Mouse (Mus musculus) kidney, embryonic 14.5 days (tissue): ENCODE data around the gene Stx16. TPM values are rescaled to one million over a fixed set of nuclear protein-coding genes. Genes with fewer than 3 reads are reported as not detected.
A peak's percentile ranks its signal among the peaks of the same experiment; 100 is the strongest.

Experiments
- ATAC-seq: fragments of 200-750 bp; cut with Nextera tagmentation; 2 replicates; pipeline ENCODE4 v1.8.0; 2017; ENCODE audit warnings: moderate number of reproducible peaks, mild to moderate bottlenecking, moderate TSS enrichment, moderate library complexity; ENCODE audit not compliant: low FRiP score, low TSS enrichment
- H3K27ac ChIP-seq: fragments of 300-500 bp; sonication (generic); 2 replicates; pipeline ENCODE4 v1.5.1; 2014; ENCODE audit warnings: low read depth, mild to moderate bottlenecking, low read length, moderate library complexity, mixed read lengths
- H3K27me3 ChIP-seq: fragments of 300-500 bp; sonication (generic); 2 replicates; pipeline ENCODE4 v1.6.1; 2014; ENCODE audit warnings: mild to moderate bottlenecking, low read length; ENCODE audit not compliant: control insufficient read depth, insufficient read depth
- H3K36me3 ChIP-seq: fragments of 300-500 bp; sonication (generic); 2 replicates; pipeline ENCODE4 v1.6.1; 2014; ENCODE audit warnings: low read length, mixed read lengths; ENCODE audit not compliant: control insufficient read depth, insufficient read depth
- H3K4me1 ChIP-seq: fragments of 300-500 bp; sonication (generic); 2 replicates; pipeline ENCODE4 v1.6.1; 2014; ENCODE audit warnings: low read length, mixed read lengths; ENCODE audit not compliant: control insufficient read depth, insufficient read depth
- H3K4me2 ChIP-seq: fragments of 300-500 bp; sonication (generic); replicated peaks from 2 replicates; pipeline ENCODE4 v1.6.1; 2014; ENCODE audit warnings: low read depth, mild to moderate bottlenecking, low read length
- H3K4me3 ChIP-seq: fragments of 300-500 bp; sonication (generic); 2 replicates; pipeline ENCODE4 v1.5.1; 2014; ENCODE audit warnings: mild to moderate bottlenecking, low read length
- H3K9ac ChIP-seq: fragments of 300-500 bp; sonication (generic); 2 replicates; pipeline ENCODE4 v1.6.1; 2014; ENCODE audit warnings: low read depth, mild to moderate bottlenecking, low read length, moderate library complexity
- H3K9me3 ChIP-seq: fragments of 300-500 bp; sonication (generic); 2 replicates; pipeline ENCODE4 v1.6.1; 2016; ENCODE audit warnings: low read length; ENCODE audit not compliant: control insufficient read depth
- WGBS: fragments of 180-500 bp; shearing (Covaris S2); extraction: QIAGEN DNeasy Blood & Tissue Kit; methylation state at CpG from one replicate; pipeline ENCODE4 v1.1.7; 2014; 5-methylcytosine and 5-hydroxymethylcytosine counted together
- polyA plus RNA-seq: library from polyadenylated mRNA; unstranded; fragments of >200 nt; fragmentation: Nextera tagmentation; extraction: Ambion mirVana; gene quantifications from 2 replicates; pipeline ENCODE4 v1.2.1, GENCODE M21; 2014

Stx16 gene
- polyA plus RNA-seq, 1 experiment from 2014 or later, result 9.0 TPM

DNA sequence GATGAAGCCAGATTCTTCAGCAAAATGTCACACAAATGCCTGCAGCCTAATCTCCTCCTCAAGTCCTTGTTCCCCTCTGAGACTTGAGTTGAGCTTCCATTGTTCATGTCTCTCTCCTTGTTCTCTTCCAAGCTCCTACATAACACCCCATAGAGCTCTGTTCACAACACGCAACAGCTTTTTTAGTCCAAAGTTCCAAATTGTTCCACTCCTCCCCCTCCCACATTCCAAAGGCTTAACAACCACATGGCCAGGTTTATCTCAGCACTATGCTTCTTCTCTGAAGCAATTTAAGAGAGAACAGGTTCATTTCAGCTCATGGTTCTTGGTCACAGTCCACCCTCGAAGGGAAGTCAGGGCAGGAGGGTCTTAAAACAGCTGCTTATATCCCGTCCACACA, 18.4 kb upstream of the Stx16 start:
- no peaks in the 10 kb centered on the region for H3K27me3 ChIP-seq
- H3K27ac ChIP-seq, result no peak overlapping the region
- no peaks in the 10 kb centered on the region for H3K36me3 ChIP-seq
- no peaks in the 10 kb centered on the region for H3K9me3 ChIP-seq
- 85% methylated on average over 3 of the region's 3 CpGs for WGBS
- no peaks in the 10 kb centered on the region for H3K4me1 ChIP-seq
- H3K4me2 ChIP-seq, result no peak overlapping the region
- ATAC-seq, result no peak
- H3K9ac ChIP-seq, result no peak overlapping the region
- H3K4me3 ChIP-seq, result no peak overlapping the region

DNA sequence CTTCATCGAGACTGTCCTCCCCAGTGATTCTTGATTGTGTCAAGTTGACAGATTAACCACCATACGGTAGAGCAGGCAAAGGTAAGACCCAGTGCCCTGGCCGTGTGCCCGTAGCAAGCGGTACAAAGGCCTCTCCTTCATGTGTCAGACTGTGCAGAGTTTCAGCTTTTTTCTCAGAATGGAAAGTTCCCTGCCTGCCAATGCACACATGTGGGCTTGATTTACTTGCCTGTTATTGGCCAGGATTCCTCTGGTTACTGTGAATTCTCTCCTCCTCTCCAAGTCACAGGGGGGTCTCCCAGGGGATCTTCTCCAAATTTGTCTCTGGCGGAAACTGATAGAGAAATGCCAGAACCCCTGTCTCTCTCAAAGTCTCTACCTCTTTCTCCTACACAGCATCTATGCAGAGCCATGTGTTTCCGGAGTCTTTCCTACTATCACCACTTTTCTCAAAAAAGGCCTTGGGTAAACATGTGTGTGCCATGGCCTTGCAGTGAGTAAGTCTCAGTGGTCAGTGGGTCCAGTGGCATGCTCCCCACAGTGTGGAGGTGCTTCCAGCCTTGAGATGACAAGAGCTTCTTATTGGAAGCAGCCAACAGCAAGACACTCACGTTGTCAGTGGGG, 17.7 kb upstream of the Stx16 start:
- no peaks in the 10 kb centered on the region for H3K36me3 ChIP-seq
- no peaks in the 10 kb centered on the region for H3K4me1 ChIP-seq
- ATAC-seq, result no peak
- no peak overlapping the region for H3K4me3 ChIP-seq
- H3K9me3 ChIP-seq, result no peaks in the 10 kb centered on the region
- no peak overlapping the region for H3K27ac ChIP-seq
- 79% methylated on average over 8 of the region's 8 CpGs for WGBS
- H3K27me3 ChIP-seq, result no peaks in the 10 kb centered on the region
- H3K9ac ChIP-seq, result no peak overlapping the region
- H3K4me2 ChIP-seq, result no peak overlapping the region

DNA sequence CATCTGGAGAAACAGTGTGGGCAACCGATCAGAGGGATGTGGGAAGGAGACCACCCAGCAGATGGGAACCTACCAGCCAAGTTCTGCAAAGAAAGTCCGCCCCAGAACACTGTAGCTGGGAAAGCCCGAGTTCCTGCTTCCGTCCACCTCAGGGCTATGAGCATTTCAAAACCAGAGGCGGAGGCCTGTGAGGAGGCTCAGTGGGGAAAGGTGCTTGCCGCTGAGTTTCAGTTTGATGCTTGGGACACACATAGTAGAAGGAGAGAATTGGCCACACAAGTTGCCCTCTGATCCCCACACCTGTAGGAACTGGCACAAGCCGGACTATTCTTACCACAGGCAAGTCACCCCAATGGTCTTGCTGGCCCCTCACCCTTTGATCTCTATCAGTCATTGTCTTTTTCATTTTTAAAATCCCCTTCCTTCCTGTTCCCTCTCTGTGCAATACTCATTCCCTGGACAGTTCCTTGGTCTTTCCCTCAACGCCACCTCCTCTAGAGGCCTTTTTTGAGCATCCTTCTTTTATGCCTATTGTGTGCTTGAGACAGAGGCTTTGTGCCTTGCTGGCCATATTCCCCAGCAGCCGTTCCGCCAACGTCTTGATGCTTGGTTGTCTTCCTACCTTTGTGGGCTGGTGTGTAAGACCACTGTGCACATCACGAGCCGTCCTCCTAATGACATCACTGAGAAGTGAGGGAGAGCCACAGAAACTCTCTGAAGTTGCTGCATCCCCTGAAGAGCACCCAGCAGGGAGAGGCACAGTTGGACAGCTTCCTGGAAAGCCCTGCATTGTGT, 16.3 kb upstream of the Stx16 start:
- Histone ChIP-seq H3K9ac (no peak overlapping the region), H3K9me3 (no peaks in the 10 kb centered on the region), H3K4me2 (no peak overlapping the region), H3K4me3 (no peak overlapping the region), H3K27ac (no peak overlapping the region), H3K27me3 (no peaks in the 10 kb centered on the region), H3K4me1 (no peaks in the 10 kb centered on the region), H3K36me3 (no peaks in the 10 kb centered on the region)
- WGBS, result 90% methylated on average over 13 of the region's 13 CpGs
- no peak for ATAC-seq

DNA sequence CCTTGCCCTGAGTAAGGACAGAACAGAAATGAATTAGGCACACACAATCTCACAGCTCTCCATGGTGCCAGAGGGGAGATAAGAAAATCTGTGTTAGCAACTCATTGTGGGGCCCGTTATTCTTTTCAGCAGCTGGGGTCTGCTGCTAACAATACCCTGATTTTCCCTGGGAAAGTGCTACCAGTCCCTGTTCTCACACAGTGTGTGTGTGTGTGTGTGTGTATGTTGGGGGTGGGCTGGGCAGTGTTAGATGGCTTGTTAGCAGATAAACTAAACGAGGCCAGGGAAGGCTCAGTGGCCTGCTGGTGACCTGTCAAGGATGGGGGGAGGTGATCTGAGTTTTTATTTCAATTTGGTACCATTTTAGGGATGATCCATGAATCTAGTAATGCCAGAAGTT, 14.9 kb upstream of the Stx16 start:
- Histone ChIP-seq H3K9ac (no peak overlapping the region), H3K4me1 (no peaks in the 10 kb centered on the region), H3K4me3 (no peak overlapping the region), H3K27me3 (no peaks in the 10 kb centered on the region), H3K27ac (no peak overlapping the region), H3K9me3 (no peaks in the 10 kb centered on the region), H3K36me3 (no peaks in the 10 kb centered on the region), H3K4me2 (no peak overlapping the region)
- WGBS, result 53% methylated on average over 2 of the region's 2 CpGs
- no peak for ATAC-seq

DNA sequence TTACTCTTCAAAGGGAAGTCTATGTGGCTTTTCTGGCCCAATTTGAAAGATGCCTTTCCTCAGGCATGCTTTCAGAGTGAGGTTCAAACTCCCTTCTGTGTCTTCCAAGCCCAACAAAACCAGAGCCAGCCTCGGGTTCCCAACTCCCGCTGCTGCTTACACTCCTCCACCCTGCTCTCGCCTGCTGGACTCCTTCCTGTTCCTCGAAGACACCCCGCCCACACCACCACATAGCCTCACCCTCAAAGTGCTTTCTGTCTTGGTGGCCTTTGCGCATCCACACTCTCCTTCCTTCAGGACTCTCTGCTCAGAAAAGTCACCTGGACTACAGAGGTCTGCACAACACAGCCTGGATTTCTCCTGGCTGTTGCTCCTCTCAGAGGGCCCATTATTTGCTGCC, 13.0 kb upstream of the Stx16 start:
- 62% methylated on average over 6 of the region's 6 CpGs for WGBS
- no peaks in the 10 kb centered on the region for H3K4me1 ChIP-seq
- H3K27ac ChIP-seq, result no peak overlapping the region; the same call in 1 of the 2 replicates

DNA sequence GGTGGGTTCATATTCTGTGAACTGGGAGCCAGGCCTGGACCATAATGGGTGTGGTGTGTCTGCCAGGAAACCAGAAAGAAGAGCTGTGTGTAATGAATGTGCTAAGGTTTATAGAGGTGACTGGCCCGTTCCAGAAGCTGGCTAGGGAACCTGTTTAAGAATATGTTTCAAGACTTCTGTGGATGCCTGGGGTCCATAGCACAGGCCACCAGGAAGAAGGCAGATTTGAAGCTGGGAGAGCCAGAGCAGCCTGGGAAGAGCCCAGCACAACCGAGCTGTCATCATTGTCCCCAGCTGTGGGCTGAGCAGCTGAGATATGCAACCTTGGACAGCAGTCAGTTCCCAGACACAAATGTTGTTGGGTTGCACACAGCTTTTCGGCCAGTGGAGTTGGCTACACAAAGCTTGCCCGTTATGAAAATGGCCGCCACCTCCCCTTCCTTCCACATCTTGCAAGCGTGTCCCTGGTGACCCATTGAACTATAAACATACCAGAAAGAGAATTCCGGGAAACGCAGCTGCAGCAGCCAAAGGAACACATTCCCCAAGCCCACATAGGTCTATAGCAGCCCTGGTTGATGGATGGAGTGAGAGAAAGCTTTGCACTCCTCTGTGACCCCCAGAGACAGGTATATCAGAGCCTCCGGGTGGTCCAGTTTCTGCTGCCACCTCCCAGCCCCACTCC, 12.4 kb upstream of the Stx16 start:
- Histone ChIP-seq H3K9ac (no peak overlapping the region), H3K27ac (no peak overlapping the region; the same call in 1 of the 2 replicates), H3K4me3 (no peak overlapping the region), H3K4me1 (no peaks in the 10 kb centered on the region), H3K4me2 (no peak overlapping the region), H3K9me3 (no peaks in the 10 kb centered on the region), H3K36me3 (no peaks in the 10 kb centered on the region), H3K27me3 (no peaks in the 10 kb centered on the region)
- WGBS, result 61% methylated on average over 9 of the region's 9 CpGs
- ATAC-seq, result peak; percentile 63

More for the DNA sequence above, 13.0 kb upstream of the Stx16 start:
- H3K9me3 ChIP-seq, result no peaks in the 10 kb centered on the region
- no peak overlapping the region for H3K4me2 ChIP-seq
- H3K27me3 ChIP-seq, result no peaks in the 10 kb centered on the region
- no peaks in the 10 kb centered on the region for H3K36me3 ChIP-seq
- ATAC-seq, result no peak
- H3K4me3 ChIP-seq, result no peak overlapping the region
- no peak overlapping the region for H3K9ac ChIP-seq

DNA sequence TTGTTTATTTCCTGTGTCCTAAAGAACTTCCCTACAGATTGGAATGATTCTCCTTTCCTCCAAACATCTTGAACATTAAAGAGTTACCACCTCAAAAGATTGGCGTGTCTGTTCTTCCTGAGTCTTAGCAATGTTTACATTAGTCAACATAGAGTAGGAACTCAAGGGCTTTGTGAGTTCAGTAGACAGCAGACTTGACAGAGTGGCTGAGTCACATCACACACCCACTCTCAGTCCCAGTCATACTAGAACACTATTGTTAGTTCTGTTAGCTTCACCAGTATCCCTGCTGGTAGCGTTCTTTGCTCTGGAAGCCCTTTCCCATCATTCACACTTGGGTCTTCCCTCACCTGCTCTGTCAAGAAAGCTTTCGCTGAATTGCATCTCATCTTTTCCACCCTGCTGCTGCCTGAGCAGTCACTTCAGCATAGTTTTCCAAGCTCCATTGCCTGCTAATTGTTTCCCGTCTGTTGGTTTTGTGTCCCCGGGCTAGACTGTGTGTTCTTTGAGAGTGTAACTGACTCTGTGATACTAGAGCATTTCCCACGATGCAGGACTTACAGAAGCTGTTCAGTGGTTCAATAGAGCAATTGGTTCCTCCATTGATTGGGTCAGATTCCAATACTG, 8.2 kb upstream of the Stx16 start:
- 63% methylated on average over 6 of the region's 6 CpGs for WGBS

DNA sequence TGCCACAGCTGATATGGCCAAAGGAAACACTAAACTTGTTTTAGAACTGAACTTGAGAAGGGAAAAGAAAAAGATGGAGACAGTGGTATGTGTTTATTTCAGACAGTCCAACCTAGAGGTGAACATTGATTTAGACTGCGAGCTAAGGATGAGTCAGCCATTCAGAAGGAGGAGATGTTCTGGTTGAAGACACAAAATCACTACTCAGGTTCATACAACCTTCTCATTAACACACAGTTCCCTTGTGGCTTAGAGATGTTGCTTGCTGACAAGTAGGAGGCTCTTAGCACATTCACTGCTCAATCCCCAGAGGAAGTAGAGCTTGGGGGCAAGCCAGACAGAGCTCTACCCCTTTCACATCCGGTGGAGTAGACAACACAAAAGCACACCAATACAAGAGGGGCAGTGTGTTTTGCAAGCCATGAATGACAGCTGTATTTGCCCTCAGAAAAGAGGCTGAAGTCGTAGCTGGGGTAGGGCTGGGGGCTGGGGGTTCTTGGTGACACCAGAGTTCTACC, 6.5 kb upstream of the Stx16 start:
- 69% methylated on average over 3 of the region's 3 CpGs for WGBS
- Histone ChIP-seq H3K27ac (no peak overlapping the region), H3K9ac (no peak overlapping the region), H3K4me3 (no peak overlapping the region), H3K9me3 (no peaks in the 10 kb centered on the region), H3K4me1 (peaks cover 8% of the 10 kb centered on the region), H3K27me3 (no peaks in the 10 kb centered on the region), H3K4me2 (no peak overlapping the region), H3K36me3 (no peaks in the 10 kb centered on the region)
- no peak for ATAC-seq

More for the DNA sequence above, 8.2 kb upstream of the Stx16 start:
- Histone ChIP-seq H3K36me3 (no peaks in the 10 kb centered on the region), H3K27me3 (no peaks in the 10 kb centered on the region), H3K4me2 (no peak overlapping the region), H3K9me3 (no peaks in the 10 kb centered on the region), H3K27ac (no peak overlapping the region), H3K4me3 (no peak overlapping the region), H3K4me1 (no peaks in the 10 kb centered on the region), H3K9ac (no peak overlapping the region)
- peak; percentile 56; the same call in 1 of the 2 replicates for ATAC-seq
